Mouse (Mus musculus) forebrain, embryonic 14.5 days (tissue): ENCODE measurements at regions not wholly inside any gene's neighbourhood (a gene's known extent, or its start where the extent isn't known, plus 50 kb on each side); places are given as distances from the start of the nearest gene placed in this dataset.
"Not testable (repeated sequence)": the region's sequence is repeated elsewhere in the genome, so short reads cannot be mapped to it uniquely, and the experiment has no call there.

Experiments used
- ATAC-seq: fragments of 200-750 bp; cut with Nextera tagmentation; 2 replicates; pipeline ENCODE4 v1.8.0; 2017; ENCODE audit warnings: mild to moderate bottlenecking, moderate library complexity
- DNase-seq: peaks from one replicate; pipeline ENCODE4 v3.0.0-alpha.2; 2015; ENCODE audit warnings: low spot score
- H3K27ac ChIP-seq: fragments of 300-500 bp; sonication (generic); 2 replicates; pipeline ENCODE4 v1.5.1; 2014; ENCODE audit warnings: low read depth, mild to moderate bottlenecking, control low read depth, low read length, moderate library complexity
- H3K27me3 ChIP-seq: fragments of 300-500 bp; sonication (generic); replicated peaks from 2 replicates; pipeline ENCODE4 v1.6.1; 2014; ENCODE audit warnings: low read length, control low read depth, mixed read lengths; ENCODE audit not compliant: control insufficient read depth, insufficient read depth
- H3K36me3 ChIP-seq: fragments of 300-500 bp; sonication (generic); 2 replicates; pipeline ENCODE4 v1.6.1; 2014; ENCODE audit warnings: low read length, control low read depth; ENCODE audit not compliant: control insufficient read depth, insufficient read depth
- H3K4me1 ChIP-seq: fragments of 300-500 bp; sonication (generic); 2 replicates; pipeline ENCODE4 v1.6.1; 2014; ENCODE audit warnings: antibody characterized with exemption, low read length, control low read depth; ENCODE audit not compliant: control insufficient read depth, insufficient read depth
- H3K4me2 ChIP-seq: fragments of 300-500 bp; sonication (generic); 2 replicates; pipeline ENCODE4 v1.6.1; 2014; ENCODE audit warnings: mild to moderate bottlenecking, control low read depth, low read length
- H3K4me3 ChIP-seq: fragments of 300-500 bp; sonication (generic); 2 replicates; pipeline ENCODE4 v1.5.1; 2014; ENCODE audit warnings: low read depth, low read length, control low read depth
- H3K9ac ChIP-seq: fragments of 300-500 bp; sonication (generic); 2 replicates; pipeline ENCODE4 v1.6.1; 2014; ENCODE audit warnings: mild to moderate bottlenecking, low read length, control low read depth, moderate library complexity
- H3K9me3 ChIP-seq: fragments of 300-500 bp; sonication (generic); replicated peaks from 2 replicates; pipeline ENCODE4 v1.6.1; 2016; ENCODE audit warnings: low read length, control low read depth, mixed read lengths; ENCODE audit not compliant: control insufficient read depth
- WGBS: fragments of 180-500 bp; shearing (Covaris S2); extraction: QIAGEN DNeasy Blood & Tissue Kit; methylation state at CpG from one replicate; pipeline ENCODE4 v1.1.7; 2014; 5-methylcytosine and 5-hydroxymethylcytosine counted together

DNA sequence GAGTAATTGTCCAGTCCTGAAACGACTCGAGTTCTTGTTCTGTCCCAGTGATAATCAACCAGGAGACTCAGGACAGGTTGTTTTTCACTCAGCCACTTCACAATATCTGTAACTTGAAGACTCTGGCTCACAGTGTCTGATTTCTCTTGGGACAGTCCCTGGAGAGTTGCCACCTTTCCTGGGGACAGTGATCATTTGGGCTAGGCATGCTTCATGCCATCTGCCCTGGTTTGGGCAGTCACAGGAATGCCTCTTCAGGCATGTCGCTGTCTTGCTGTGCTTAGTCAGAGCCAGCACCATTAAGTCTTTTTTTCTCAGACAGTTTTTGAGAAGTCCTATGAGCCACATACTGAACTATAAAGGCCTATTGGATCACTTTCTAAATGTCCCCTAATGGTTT lies 246.9 kb upstream of the Pik3r1 start:
- no peaks in the 10 kb centered on the region for H3K9me3 ChIP-seq
- H3K9ac ChIP-seq, result no peak overlapping the region
- H3K4me3 ChIP-seq, result no peak overlapping the region
- H3K36me3 ChIP-seq, result no peaks in the 10 kb centered on the region
- H3K27ac ChIP-seq, result no peak overlapping the region
- no peaks in the 10 kb centered on the region for H3K27me3 ChIP-seq
- no peak for DNase-seq
- H3K4me1 ChIP-seq, result no peaks in the 10 kb centered on the region
- ATAC-seq, result no peak
- 80% methylated on average over 3 of the region's 3 CpGs for WGBS
- no peak overlapping the region for H3K4me2 ChIP-seq

DNA sequence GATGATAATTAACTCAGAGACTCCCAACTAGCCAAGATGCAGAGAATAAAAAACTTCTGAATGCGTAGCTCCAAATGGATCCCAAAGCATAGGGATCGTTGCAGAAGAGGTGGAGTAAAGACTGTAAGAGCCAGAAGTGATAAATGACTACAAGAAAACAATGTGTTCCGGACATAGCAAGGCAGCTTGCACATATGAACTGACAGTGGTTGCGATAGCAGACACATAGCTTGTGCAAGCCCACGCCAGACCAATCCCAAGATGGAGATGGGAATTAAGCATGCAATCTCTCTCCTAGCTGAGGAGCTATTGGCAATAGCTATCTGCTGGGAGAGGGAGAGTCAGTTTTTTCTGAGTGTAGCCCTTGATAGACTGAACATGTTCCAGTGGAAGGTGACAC lies 248.5 kb upstream of the Pik3r1 start:
- no peaks in the 10 kb centered on the region for H3K9me3 ChIP-seq
- no peaks in the 10 kb centered on the region for H3K27me3 ChIP-seq
- no peak overlapping the region for H3K4me3 ChIP-seq
- H3K27ac ChIP-seq, result no peak overlapping the region
- WGBS, result 89% methylated on average over 5 of the region's 5 CpGs
- no peak overlapping the region for H3K9ac ChIP-seq
- H3K4me1 ChIP-seq, result no peaks in the 10 kb centered on the region
- no peak for DNase-seq
- H3K4me2 ChIP-seq, result no peak overlapping the region
- no peaks in the 10 kb centered on the region for H3K36me3 ChIP-seq
- ATAC-seq, result no peak

DNA sequence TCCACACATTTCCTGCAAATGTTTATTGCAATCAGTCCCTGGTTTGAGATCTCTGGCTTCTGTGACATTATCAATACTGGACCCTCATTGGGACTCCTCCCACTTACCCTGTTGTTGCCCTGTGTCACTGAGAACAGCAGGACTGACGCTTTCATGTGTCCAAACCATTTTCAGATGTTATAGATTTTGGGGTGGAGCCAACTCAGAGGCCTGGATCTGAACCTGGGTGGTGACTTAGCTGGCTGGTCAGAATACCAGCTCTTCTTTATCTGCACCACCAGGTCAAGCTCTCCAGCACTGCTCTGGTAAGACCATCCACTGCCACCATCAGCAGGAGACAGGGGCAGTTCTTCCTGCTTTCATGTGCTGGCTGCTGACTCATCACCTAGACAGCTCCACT lies 254.3 kb upstream of the Pik3r1 start:
- no peaks in the 10 kb centered on the region for H3K9me3 ChIP-seq
- H3K9ac ChIP-seq, result no peak overlapping the region
- DNase-seq (no peak), ATAC-seq (no peak)
- H3K4me3 ChIP-seq, result no peak overlapping the region
- no peak overlapping the region for H3K4me2 ChIP-seq
- 79% methylated on average over 1 of the region's 1 CpGs for WGBS
- no peaks in the 10 kb centered on the region for H3K4me1 ChIP-seq
- H3K36me3 ChIP-seq, result no peaks in the 10 kb centered on the region
- no peaks in the 10 kb centered on the region for H3K27me3 ChIP-seq
- no peak overlapping the region for H3K27ac ChIP-seq

DNA sequence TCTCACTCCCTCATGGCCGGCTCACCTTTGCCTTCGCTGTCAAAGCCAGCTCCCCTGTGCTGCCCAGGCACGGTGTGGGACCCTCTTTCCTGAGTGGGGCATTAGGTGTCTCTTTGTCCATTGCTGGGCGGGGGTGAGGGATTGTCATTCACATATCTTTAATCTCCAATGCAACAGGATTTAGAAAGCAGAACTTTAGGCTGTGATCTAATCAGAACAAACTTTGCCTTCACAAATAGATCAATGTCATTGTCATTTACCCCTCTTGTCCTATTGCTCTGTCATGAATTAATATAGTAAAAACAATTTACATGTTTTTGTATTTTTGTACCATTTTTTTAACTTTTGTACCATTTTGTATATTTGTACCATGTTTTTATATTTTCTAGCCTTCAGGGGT lies 254.7 kb upstream of the Pik3r1 start:
- Histone ChIP-seq H3K36me3 (no peaks in the 10 kb centered on the region), H3K4me2 (no peak overlapping the region), H3K9ac (no peak overlapping the region), H3K4me1 (no peaks in the 10 kb centered on the region), H3K27ac (no peak overlapping the region), H3K9me3 (no peaks in the 10 kb centered on the region), H3K4me3 (no peak overlapping the region), H3K27me3 (no peaks in the 10 kb centered on the region)
- DNase-seq (no peak), ATAC-seq (no peak)
- 82% methylated on average over 4 of the region's 4 CpGs for WGBS

DNA sequence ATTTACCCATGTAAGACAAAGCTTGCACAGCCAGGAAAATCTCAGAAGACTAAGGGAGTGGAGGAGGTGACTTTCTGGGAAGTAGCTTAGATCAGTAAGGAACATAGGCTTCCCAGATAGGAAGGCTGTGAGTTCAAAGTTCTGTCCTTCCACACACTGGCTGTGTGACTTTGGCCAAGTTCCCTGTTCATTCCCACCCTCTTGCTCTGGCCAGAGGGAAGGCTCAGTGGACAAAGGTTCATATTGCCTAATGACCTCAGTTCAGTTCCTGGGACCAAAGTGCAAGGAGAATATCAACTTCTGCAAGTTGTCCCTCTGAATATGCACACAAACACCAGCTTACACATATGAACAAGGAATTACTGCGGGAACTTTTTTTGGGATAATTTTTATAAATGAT lies 255.6 kb upstream of the Pik3r1 start:
- H3K9ac ChIP-seq, result no peak overlapping the region
- no peaks in the 10 kb centered on the region for H3K36me3 ChIP-seq
- ATAC-seq (no peak), DNase-seq (no peak)
- H3K27ac ChIP-seq, result no peak overlapping the region
- no peaks in the 10 kb centered on the region for H3K9me3 ChIP-seq
- H3K4me2 ChIP-seq, result no peak overlapping the region
- no peaks in the 10 kb centered on the region for H3K4me1 ChIP-seq
- no peaks in the 10 kb centered on the region for H3K27me3 ChIP-seq
- 98% methylated on average over 1 of the region's 1 CpGs for WGBS
- H3K4me3 ChIP-seq, result no peak overlapping the region

DNA sequence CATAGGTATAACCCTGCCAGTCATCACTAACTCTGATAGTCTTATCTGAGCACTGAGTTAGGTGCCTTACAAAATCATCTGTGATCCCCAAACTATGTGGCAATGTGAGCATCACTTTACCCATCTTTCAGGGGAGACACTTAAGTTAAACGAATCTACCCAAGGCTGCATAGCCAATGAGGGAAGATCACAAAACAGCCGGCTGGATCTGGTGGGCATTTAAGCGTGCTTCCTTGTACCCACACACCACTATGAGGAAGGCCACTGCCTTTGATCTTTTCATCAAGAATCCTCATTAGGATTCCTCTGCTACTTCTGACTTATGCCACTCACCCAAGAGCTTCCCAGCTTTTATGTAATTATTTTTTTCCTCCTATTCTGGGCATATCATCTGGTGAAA lies 257.1 kb upstream of the Pik3r1 start:
- DNase-seq (no peak), ATAC-seq (no peak)
- Histone ChIP-seq H3K4me1 (no peaks in the 10 kb centered on the region), H3K9ac (no peak overlapping the region), H3K36me3 (no peaks in the 10 kb centered on the region), H3K27me3 (no peaks in the 10 kb centered on the region), H3K4me2 (no peak overlapping the region), H3K4me3 (no peak overlapping the region), H3K9me3 (no peaks in the 10 kb centered on the region), H3K27ac (no peak overlapping the region)
- 78% methylated on average over 3 of the region's 3 CpGs for WGBS

DNA sequence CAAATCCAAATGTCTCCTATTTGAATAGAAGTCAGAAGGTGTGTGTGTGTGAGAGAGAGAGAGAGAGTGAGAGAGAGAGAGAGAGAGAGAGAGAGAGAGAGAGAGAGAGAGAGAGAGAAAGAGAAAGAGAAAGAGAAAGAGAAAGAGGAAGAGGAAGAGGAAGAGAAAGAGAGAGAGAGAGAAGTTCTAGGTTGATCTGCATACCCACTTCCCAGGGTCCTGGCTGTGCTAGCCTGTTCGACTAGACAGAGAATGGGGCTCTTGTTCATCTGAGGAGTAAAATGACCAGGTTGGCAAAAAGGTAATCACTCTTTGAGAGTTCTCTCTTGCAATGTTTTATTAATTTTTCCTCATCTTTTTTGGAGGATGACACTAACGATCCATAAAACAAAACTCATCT lies 257.5 kb upstream of the Pik3r1 start:
- H3K27ac ChIP-seq, H3K4me1 ChIP-seq, DNase-seq, ATAC-seq, H3K27me3 ChIP-seq, H3K9ac ChIP-seq, H3K4me2 ChIP-seq, H3K4me3 ChIP-seq, H3K9me3 ChIP-seq, H3K36me3 ChIP-seq: not testable (repeated sequence)
- WGBS, result 87% methylated on average over 2 of the region's 2 CpGs

DNA sequence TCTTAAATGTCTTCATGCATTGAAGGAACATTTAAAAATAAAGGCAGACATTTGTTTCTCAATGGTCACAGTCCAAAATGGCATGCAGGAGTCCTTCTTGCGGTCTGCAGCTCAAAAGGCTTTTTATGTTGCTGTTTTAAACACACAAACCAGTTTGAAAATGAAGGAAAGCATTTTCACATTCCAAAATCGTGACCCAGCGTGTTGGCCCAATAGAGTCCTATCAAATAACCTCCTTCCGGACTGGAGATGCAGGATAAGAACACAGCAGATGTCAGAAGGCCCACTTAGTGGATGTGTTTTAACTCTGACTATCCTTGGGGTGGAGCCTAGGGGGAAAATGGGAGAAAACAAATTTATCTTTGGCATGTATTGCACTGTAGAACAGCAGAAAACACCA lies 263.4 kb upstream of the Pik3r1 start:
- Histone ChIP-seq H3K27ac (no peak overlapping the region), H3K4me1 (no peaks in the 10 kb centered on the region), H3K9me3 (no peaks in the 10 kb centered on the region), H3K4me3 (no peak overlapping the region), H3K36me3 (no peaks in the 10 kb centered on the region), H3K27me3 (no peaks in the 10 kb centered on the region), H3K4me2 (no peak overlapping the region), H3K9ac (no peak overlapping the region)
- no peak for ATAC-seq
- 87% methylated on average over 4 of the region's 4 CpGs for WGBS
- DNase-seq, result no peak

DNA sequence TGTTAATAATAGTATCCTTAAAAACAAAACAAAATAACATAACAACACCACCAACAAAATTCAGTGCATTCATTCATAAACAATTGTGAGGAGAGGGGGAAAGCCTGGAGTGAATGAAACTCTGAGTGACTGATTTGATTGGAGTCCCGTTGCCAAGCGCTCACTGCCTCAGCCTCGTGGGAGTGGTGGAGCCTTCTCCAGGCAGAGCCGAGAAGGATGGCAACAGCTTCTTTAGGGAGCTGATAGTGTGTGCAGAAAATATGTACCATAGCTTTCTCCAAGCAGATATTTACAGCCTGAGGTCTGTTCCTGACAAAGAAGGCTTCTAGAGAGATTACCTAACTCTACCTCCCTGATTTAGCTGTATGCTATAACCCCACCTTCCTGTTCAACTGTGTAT lies 266.5 kb upstream of the Pik3r1 start:
- no peak for ATAC-seq
- WGBS, result 56% methylated on average over 4 of the region's 4 CpGs

DNA sequence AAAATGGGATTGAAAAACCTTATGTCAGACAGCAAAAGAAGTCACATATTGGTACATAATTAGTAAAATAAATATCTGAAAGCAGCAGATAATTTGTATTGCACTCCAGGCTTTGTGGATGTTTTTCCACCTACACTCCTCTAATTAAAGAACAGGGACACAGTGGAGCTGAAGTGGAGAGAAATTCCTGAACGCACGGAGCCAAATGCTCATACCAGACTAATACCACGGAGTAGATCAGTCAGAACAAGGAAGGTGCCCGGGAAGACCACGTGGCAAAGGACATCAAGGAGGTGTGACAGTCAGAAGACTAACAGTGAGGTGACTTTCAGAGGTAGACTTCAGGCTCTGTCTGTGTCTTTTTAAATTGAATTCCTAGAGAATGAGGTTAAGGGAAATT lies 268.0 kb upstream of the Pik3r1 start:
- DNase-seq, result no peak
- no peak overlapping the region for H3K9ac ChIP-seq
- H3K4me3 ChIP-seq, result no peak overlapping the region
- ATAC-seq, result no peak
- no peaks in the 10 kb centered on the region for H3K27me3 ChIP-seq
- no peaks in the 10 kb centered on the region for H3K9me3 ChIP-seq
- WGBS, result 77% methylated on average over 5 of the region's 5 CpGs
- H3K4me1 ChIP-seq, result no peaks in the 10 kb centered on the region
- H3K4me2 ChIP-seq, result no peak overlapping the region
- no peaks in the 10 kb centered on the region for H3K36me3 ChIP-seq
- H3K27ac ChIP-seq, result no peak overlapping the region

More for the DNA sequence above, 266.5 kb upstream of the Pik3r1 start:
- Histone ChIP-seq H3K9me3 (no peaks in the 10 kb centered on the region), H3K27ac (no peak overlapping the region), H3K4me1 (no peaks in the 10 kb centered on the region), H3K4me2 (no peak overlapping the region), H3K9ac (no peak overlapping the region), H3K27me3 (no peaks in the 10 kb centered on the region), H3K36me3 (no peaks in the 10 kb centered on the region), H3K4me3 (no peak overlapping the region)
- peak; percentile 5 for DNase-seq
